Mouse (Mus musculus) liver (tissue): ENCODE data around the gene Fam173a.

Source experiments
- DNase-seq: peaks from one replicate; pipeline ENCODE4 v3.0.0-alpha.2; 2020; ENCODE audit warnings: mixed read lengths

The Fam173a gene

GRCm38 (mm10) chr17:25795609-25796092 lies 3.0 kb upstream of the Fam173a start, which contains the start of gene AC134908.4:
Gene AC134908.4, minus strand, starts transcription at chr17:25795659.
- DNase-seq, result peak; percentile 25

- DNase-seq, result no peak
These were observed 2.3 kb upstream of the Fam173a start for GRCm38 (mm10) chr17:25794998-25795397.

GRCm38 (mm10) chr17:25794197-25794596 lies 1.5 kb upstream of the Fam173a start:
- no peak for DNase-seq

GRCm38 (mm10) chr17:25791843-25792527 lies 716 bp downstream of the Fam173a start:
- DNase-seq, result peak; percentile 84

- DNase-seq, result no peak
These were observed 1.3 kb downstream of the Fam173a start for GRCm38 (mm10) chr17:25791320-25791842.

DNA sequence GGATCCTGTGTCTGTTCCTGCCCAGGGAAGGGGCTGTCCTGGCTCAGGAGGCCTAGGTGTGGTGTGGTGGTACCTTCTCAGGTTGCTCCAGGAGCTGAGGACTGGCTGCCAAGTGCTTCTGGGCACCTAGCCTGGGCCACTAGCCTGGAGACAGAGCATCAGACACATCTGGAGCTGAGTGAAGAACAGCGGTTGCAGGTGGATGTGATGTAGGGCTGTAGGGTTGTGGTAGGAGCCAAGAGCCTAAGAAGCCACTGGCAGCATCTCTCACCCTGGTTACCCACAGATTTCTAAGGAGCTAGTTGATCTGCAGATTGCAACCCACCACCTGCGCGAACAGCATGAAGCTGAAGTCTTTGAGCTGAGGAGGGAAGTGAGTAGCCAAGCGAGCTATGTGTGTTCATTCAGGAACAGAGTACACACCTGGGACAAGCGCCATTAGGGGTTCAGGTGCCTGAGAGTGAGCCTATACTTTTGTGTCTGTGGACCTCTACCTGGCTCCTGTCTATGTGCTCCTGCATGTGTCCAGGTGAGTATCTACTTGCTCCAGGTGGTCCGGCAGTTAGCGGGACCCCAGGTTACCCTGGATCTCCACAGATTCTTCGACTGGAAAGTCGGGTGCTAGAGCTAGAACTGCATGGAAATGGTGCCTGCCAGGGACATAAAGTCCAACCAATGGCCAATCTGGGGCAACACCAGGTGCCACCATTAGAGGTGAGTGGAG lies 5.8 kb downstream of the Fam173a start:
- no peak for DNase-seq

DNA sequence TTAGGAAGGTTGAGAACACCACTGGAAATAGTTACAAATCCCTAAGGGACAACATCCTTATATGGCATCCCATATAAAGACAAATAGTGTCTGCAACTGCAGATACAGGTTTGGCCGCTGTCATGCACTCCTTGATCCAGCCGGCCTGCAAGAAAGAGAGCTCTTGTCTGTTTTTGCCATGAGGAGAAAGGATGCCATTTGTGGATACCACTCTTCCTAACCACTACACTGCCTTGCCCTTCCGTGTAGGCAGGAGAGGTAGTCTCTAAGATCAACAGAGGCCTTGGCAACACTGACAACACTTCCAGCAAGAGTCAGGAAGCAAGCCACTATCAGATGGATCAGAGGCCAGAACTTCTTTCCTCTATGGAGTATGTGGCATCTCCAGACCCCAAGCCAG lies 6.4 kb downstream of the Fam173a start, which contains the start of gene Ccdc78:
Gene Ccdc78 (plus strand): TSS at position 301 of the 400 bp plus-strand sequence.
- no peak for DNase-seq

GRCm38 (mm10) chr17:25785281-25785745 lies 7.4 kb downstream of the Fam173a start, which contains the start of gene Haghl:
Gene Haghl, minus strand, starts transcription at chr17:25785673.
- DNase-seq, result peak; percentile 96

DNA sequence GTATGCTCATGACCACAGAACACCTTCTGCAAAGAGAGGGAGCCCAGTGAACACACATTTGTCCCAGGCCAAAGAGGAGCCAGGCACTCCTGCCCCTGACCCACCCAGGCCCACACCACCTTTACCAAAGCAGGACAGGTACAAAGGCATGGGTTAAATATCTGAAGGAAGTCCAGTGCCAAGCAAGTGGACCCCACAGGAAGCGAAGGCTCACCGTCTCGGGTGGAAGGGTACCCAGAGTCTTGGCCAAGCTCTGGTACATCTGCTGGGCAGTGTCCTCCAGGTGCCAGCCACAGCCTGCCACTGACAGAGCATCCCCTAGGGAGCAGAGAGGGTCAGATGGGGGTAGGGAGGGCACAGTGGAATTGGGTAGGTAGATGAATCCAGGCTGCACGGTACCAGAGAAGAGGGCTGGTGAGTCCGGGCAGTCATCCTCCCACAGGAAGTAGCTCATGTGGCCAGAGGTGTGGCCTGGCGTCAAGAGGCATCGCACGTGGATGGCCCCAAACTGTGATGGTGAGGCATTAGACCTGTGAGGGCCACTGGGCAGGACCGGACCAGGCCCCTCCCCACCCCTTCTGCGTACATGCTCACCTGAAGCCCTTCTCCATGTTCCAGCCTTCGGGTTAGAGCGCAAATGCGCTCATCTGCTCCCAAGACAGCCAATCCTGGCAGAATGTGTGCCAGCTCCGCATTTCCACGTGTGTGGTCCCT lies 8.7 kb downstream of the Fam173a start:
- no peak for DNase-seq

GRCm38 (mm10) chr17:25783086-25783485 lies 9.6 kb downstream of the Fam173a start:
- DNase-seq, result no peak

- DNase-seq, result no peak
These were observed 11.4 kb downstream of the Fam173a start for GRCm38 (mm10) chr17:25781339-25781738.

DNA sequence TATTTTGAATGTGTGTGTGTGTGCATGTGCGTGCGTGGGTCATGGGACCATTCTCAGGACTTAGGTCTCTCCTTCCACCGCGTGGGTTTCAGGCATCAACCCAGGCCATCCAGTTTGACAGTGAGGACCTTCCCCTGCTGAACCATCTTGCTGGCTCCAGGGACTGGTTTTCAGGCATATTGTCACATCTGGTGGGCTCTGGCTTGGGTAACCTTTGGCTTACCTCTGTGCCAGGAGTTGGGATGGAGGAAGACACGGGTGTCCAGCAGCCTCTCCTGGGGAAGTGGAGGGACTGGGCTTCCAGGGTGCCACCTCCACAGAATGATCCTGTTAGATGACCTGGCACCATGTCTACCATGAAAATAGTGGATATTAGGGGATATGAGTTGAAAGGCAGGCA lies 14.8 kb downstream of the Fam173a start:
- DNase-seq, result no peak

- DNase-seq, result no peak
These were observed 17.2 kb downstream of the Fam173a start for GRCm38 (mm10) chr17:25775318-25776062.

DNA sequence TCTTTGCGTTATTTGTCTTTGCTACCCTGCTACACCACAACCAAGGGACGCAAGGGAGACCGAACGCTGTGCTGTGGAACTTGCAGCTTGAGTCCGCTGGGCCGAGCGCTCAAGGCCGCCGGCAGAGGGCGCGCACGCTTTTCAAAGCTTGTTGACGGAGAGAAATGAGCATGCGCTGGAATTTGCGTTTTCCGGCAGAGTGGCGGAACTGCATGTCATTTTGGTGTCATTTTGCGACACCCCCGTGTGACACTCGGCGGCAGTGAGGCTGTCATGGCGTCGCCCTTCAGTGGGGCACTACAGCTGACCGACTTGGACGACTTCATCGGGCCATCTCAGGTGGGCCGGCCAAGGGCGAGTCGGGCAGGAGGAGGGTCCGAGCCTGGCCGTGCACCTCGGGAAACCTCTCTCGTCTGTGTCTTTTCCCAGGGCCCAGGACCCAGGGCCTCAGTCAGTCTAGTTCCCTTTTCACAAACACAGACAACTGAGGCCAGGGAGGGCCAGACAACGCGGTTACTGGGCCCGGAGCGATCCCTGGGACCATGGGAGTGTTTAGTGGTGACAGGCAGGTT lies 19.1 kb downstream of the Fam173a start, which contains the start of gene Narfl:
Gene Narfl (plus strand): TSS at position 228 of the 572 bp plus-strand sequence.
- DNase-seq, result peak; percentile 98

GRCm38 (mm10) chr17:25769331-25769730 lies 23.4 kb downstream of the Fam173a start:
- no peak for DNase-seq

DNA sequence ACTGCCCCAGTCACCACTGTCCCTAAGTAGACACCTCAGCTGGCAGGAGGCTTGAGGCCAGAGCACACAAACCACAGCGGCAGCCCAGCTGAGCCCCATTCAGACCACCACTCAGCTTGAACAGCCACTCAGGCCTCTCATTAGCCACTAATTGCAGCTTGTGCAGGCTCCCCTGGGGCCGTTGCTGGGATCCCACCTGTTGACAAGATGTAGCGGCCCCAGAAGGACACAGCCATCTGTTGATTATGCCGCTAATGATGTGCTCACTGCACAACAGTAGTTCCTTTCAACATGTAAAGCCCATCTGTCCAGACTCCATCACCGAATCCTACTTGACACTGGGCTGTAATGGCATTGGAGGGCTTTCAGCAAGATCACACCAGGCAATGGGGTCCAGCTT lies 26.8 kb downstream of the Fam173a start:
- DNase-seq, result no peak

DNA sequence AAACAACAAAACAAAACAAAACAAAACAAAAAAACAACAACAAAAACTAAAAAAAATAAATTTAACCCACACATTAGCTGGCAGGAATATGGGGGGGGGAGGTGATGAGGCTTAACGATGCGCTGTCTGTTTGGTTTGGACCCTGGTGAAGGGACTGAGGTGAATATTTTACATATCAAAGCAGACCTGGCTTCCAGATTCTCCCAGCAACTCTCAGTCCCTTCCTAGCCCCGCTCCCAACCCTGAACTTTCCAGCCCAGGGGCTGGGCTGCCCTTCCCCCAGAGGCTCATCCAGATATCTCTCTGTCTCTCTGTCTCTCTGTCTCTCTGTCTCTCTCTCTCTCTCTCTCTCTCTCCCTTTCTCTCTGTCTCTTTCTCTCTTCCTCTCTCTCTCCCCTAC lies 30.1 kb downstream of the Fam173a start:
- DNase-seq, result no peak

DNA sequence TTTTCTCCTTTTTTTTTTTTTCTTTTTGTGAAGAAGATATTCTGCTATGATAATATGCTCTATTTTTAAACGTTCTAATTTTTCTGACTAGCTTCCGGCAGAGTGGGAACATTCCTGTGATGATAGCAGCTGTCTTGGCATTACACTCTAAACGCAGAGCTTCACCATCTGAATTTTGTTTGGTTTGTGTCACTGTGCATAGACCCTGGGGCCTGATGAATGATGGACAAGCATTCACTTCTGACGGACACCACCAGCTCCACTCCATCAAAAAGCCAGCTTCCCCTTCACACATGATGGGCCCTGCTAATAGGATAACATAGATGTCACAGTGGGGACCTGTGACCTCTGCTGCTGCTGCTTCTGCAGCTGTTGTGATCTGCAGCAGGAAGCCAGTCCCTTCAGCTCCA lies 31.1 kb downstream of the Fam173a start:
- no peak for DNase-seq

DNA sequence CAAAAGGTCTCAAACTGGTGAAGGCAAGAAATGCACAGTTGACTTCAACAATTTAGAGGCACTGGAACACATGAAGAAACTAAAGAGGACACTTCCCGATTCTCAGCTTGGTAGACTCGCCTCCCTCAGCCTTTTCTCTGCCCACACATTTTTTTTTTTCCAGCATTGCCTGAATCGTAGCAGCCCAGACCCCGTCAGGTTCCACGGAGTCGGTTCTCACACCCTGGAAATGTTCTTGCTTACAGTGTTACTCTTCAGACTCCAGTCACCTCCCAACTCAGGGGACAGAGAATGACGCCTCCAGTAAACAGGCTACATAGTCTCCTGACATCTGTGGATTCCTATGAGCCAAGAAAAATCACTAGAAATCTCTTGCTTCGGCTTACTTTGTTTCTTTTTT lies 32.6 kb downstream of the Fam173a start:
- DNase-seq, result no peak

- no peak for DNase-seq
These were observed 35.0 kb downstream of the Fam173a start for GRCm38 (mm10) chr17:25757691-25758090.

DNA sequence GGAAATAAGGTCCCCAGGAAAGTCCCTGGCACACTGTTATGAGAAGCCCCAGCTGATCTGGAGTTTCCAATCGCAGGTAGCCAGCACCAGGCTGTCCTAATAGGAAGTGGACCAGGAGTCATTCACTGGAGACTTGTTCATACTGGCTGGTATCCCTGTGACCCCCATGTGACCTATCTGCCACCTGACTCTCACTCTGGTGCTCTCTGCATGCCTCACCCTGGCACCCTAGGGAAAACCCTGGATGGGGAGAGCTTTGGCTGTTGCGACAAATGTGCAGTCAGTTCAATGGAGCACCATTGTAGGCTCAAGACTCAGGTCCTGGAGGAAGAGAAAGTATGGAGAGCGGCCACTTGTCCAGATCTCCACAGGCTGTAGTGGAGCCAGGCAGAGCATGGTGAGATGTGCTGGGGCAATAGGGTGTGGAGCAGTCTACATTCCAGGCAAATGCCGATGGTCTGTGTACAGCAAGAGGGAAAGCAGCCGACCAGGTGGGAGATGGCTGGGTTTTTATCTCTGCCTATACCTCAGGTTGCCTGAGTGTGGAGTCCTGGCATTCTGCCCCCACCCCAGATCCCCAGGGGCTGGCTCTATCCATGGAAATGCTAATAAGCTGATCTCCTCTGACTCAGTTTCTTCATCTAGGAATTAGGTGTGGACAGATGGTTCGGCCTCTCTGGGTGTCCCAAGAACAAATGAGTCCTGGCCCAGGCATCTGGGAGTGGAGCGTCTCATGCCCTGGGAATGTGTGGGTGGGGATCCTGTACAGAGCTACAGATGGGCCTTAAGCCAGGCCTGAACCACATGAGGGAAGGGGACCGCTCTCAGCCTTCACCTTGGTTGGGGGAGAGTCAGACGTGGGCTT lies 36.1 kb downstream of the Fam173a start:
- no peak for DNase-seq
